Mouse (Mus musculus) adrenal gland, adult 8-10 months (tissue): ENCODE measurements around the gene Duoxa1. TPM values are rescaled to one million over a fixed set of nuclear protein-coding genes. Genes with fewer than 3 reads are reported as not detected.
A peak's percentile ranks its signal among the peaks of the same experiment; 100 is the strongest.
"Not testable (repeated sequence)": the region's sequence is repeated elsewhere in the genome, so short reads cannot be mapped to it uniquely, and the experiment has no call there.

Experiments
- DNase-seq: peaks from one replicate; pipeline ENCODE4 v3.0.0; 2022
- total RNA-seq, 4 experiments: library from RNA; stranded (reverse); gene quantifications; 2 replicates each; pipeline ENCODE4 v1.2.4; 2022

Gene Duoxa1
- total RNA-seq, 4 experiments from 2014 or later = 0.20 to 0.52 (median 0.32) TPM

- DNase-seq = not testable (repeated sequence)
Observed at GRCm38 (mm10) chr2:122330317-122330716, 16.8 kb upstream of the Duoxa1 start.

DNA sequence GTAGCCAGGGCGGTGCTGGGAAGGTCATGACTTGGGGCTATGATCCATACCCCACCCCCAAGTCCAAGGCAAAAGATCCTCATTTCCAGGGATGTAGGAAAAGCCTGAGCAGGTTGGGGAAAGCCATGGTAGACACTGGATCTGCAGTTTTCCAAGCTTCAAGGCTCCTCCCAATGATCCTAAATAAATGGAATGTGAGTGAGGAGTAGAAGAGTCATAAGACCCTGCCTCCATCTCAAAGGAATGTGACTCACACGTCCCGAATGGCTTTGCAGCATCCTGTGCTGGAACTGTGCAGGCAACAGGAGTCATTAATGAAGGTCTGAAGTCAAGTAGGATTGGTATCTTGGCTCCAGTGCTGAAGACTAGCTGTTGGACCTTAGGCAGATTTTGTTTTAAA lies 14.5 kb upstream of the Duoxa1 start:
- DNase-seq = no peak

- no peak for DNase-seq
Observed at GRCm38 (mm10) chr2:122325361-122325760, 11.8 kb upstream of the Duoxa1 start.

GRCm38 (mm10) chr2:122324586-122324985 lies 11.1 kb upstream of the Duoxa1 start:
- DNase-seq = no peak

DNA sequence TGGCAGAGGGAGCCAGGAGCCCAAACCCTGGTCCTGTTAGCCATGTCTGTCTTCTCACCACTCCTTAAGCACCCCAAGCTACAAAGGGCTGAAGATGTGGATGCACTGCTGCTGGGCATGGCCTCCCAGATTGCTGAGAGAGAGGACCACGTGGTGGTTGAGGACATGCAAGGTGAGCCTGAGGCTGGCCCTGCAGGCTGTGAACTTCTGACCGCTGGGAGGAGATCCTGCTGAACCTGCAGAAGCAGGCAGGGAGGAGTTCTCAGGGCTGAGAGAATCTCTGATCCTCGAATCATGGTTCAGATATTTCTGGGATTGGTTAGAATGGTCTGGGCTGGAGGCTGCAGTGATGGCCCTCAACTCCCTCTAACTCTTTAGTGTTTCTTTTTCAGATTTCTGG lies 10.4 kb upstream of the Duoxa1 start:
- DNase-seq = no peak

DNA sequence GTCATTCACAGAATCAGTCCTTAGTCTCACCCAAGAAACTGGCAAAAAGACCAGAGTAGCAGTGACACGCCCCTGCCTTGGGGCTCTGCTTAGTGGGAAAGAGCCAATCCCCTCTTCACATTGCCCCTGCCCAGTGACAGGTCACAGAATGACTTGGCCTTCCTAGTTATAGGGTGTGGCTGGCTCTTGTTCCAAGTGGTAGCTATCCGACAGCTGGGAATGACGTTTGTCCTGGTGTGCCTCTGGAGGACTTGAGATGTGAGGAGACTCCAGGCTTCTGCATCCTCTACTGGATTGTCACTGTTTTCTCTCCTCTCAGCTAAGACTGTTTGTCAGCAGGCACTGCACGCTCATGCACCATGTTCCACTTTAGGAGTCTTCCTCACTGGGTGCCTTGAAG lies 3.9 kb upstream of the Duoxa1 start:
- no peak for DNase-seq

GRCm38 (mm10) chr2:122315372-122315771 lies 1.8 kb upstream of the Duoxa1 start, which contains the start of gene Duox1:
Gene Duox1 (plus strand): TSS chr2:122315672.
- no peak for DNase-seq

DNA sequence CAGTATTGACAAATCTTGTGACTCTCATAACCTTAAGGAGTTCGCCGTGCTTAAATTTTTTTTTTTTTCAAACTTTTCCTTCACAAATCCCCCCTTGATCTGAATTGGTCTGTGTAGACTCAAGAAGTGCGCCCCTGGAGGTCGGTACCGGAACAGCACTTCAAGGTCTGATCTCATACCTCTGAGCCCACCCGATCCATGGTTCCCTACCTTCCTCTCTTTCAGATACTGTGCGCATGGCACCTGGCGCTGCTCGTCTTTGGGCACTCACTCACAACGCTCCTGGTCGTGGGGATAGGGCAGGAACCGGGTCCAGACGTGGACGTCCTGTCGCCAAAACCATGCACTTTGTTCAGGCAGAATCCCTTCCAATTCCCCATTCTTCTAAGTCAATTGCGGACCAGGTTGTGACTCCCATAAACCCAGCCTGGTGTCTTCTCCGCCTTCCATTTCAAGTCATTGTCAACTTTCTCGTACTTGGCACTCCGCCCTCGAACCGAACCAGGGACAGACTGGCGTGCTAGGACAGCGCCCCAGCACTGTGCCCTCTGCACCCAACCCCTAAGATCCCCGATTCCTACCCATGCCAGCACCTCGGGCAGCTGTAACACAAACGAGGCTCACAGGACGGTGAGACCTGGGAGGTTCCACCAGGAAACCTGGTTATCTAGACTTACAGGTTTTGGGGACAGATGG lies 660 bp downstream of the Duoxa1 start:
- no peak for DNase-seq

DNA sequence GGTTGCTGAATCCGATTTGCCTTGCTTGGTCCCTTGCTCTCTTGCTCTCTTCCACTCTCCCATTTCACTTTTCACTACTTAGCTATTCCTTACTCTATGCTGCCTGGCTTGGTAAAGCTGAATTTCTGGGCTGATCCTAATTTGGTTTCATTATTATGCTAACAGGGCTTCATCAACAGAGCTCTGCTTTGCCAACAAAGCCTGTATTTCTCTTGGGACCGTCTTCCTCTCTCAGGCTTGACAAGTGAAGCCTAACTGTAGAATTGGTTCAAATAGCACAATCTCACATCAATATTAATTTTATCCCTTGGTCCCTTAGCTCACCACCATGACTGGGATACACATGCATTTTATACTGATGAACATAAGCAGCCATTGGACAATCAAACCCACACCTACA lies 2.0 kb downstream of the Duoxa1 start:
- DNase-seq = no peak

DNA sequence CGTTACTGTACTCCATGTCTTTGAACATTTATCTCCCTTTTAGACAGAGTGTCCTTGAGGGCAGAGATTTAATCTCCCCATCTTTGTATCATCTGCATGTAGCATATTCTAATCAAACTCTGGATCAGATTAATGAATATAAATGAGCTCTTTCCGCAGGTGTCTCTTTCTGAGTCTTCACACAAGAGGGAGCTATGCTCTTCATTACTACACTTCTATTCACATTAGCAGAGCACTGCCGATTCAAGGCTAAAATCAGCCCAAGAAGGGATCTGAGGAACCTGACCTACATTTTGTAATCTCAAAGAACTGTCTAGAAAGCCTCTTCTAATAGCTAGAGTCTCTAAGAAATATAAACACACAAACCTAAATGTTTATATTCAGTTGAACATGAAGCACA lies 3.9 kb downstream of the Duoxa1 start:
- no peak for DNase-seq

GRCm38 (mm10) chr2:122306184-122306583 lies 7.3 kb downstream of the Duoxa1 start:
- no peak for DNase-seq

GRCm38 (mm10) chr2:122305097-122305892 lies 8.2 kb downstream of the Duoxa1 start:
- no peak for DNase-seq

- no peak for DNase-seq
Observed at GRCm38 (mm10) chr2:122304544-122304943, 9.0 kb downstream of the Duoxa1 start.

DNA sequence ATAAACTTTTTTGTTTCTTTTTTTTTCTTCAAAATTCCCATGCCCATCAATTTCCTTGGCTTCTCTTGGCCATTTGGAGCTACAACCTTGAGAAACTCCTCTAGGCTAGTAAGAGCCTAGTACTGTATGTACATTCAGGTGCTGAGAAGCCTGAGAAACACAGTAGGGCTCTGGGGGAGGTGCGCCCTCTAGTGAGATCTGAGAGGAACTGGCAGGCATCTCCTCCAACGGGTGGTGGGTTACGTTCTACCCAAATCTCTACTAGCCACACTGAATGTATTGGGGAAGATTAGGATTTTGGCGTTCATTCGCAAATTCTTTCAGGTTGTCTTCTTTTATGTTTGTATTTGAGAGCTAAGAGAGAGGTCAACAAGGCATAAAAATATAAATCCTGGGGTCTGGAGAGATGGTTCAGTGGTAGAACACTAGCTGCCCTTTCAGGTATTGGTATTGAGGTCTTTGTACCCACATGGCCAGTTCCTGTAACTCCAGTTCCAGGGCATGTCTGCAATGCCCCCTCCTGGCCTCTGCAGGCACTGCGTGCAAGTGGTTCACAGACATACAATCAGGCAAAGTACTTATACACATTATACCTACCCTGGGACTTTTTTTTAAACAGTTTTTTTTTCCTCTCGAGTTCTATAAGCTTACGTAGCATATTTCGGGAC lies 10.8 kb downstream of the Duoxa1 start:
- peak; percentile 21 for DNase-seq

- no peak for DNase-seq
Observed at GRCm38 (mm10) chr2:122301921-122302573, 11.5 kb downstream of the Duoxa1 start.

- DNase-seq = peak; percentile 31
Observed at GRCm38 (mm10) chr2:122301081-122301920, 12.2 kb downstream of the Duoxa1 start.

GRCm38 (mm10) chr2:122300656-122301020 lies 12.9 kb downstream of the Duoxa1 start:
- no peak for DNase-seq

DNA sequence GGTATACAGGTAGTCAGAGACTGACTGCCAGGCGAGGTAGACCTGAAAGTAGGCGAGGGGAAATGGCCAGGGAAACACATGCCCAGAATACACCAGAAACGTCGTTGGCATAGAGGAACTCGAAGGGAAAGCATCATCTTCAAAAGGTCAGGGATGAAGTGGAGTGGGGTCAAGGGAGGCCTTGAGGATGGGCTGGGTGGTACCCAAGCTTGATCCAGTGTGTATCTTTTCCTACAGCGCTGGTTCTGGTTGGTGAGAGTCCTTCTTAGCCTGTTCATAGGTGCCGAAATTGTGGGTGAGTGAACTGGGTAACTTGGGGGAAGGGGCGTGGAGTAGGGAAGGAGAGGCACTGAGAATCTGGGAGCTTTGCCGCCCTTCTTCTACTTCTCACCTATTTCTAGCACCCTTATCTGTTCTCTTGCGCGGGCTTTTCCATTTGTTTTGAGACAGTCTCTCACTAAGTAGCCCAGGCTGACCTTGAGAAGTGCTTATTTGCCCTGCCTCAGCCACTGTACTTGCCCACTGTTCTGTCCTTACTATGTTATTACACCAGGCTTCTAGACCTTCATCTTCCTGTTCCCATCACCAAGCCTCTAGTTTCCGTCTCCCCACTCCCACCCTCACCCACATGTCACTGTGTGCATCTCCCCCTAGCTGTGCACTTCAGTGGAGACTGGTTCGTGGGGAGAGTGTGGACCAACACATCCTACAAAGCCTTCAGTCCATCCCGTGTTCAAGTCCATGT lies 13.4 kb downstream of the Duoxa1 start:
- DNase-seq = no peak

- DNase-seq = no peak
Observed at GRCm38 (mm10) chr2:122298596-122299490, 14.7 kb downstream of the Duoxa1 start, which contains the start of gene Duoxa2. Gene Duoxa2 (plus strand): TSS chr2:122298900.

DNA sequence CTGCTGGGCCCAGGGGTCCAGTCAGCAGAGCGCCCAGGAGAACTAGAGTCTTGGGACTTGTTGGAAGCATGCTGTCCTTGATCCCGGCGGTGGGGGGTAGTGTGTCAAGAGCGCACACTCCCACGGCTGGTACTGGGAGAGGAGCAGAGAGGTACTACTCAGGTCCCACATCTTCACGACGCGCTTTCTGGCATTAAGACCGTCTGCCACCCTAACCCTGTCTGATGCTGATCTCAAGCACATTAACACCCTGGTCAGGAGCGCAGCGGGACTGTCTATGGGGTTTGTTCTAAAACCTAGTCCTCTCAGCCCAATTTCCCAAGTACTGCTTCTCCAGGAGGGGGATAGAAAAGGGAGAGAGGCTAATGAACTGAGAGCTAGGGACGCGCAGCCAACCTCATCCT lies 15.4 kb downstream of the Duoxa1 start, which contains the start of gene Duox2:
TSS of gene Duox2 (minus strand) at position 354 of the 404 bp plus-strand sequence.
- DNase-seq = no peak
